ENCODE assay signal across 10 mouse cellular contexts in genomic region chr4:152908235-152908634, GRCm38 (mm10).
DNase-seq lines count a peak whose midpoint lies in the region; ATAC-seq lines count a peak whose summit lies in the region.
"Had no signal": no experiment of that assay in that cellular context is flagged by ENCODE, and none has a peak within 500 bp of the region (broad histone marks: within the 10 kb centered on the region; RNA-seq: fewer than 3 reads in every experiment).

No protein-coding gene starts in this region.

- peaks cover 9% of the 10 kb centered on the region; the same call in 1 of the 2 replicates for H3K4me1 ChIP-seq in kidney, embryonic 16.5 days (ENCODE audit: insufficient read depth, low read length)
- H3K4me1 ChIP-seq in heart, embryonic 14.5 days (ENCODE audit: control insufficient read depth in 2 of 2, insufficient read depth in 2 of 2, low read length in 2 of 2): peaks cover 2 to 11% of the 10 kb centered on the region in 2 experiments; a peak in 3 of 4 replicates
- H3K4me1 ChIP-seq in forebrain, embryonic 10.5 days: peaks cover 14% of the 10 kb centered on the region
- peaks cover 7% of the 10 kb centered on the region for H3K4me1 ChIP-seq in forebrain, embryonic 13.5 days

- ATAC-seq in kidney, embryonic 16.5 days (ENCODE audit: low FRiP score, low TSS enrichment): peak; percentile 58
- ATAC-seq in heart, embryonic 14.5 days (ENCODE audit: insufficient number of reproducible peaks, insufficient read depth, low FRiP score, low read depth): peak; percentile 51; the same call in 1 of the 2 replicates
- no peak for ATAC-seq in forebrain, embryonic 13.5 days

- 47% methylated on average over 5 of the region's 5 CpGs for WGBS in kidney, embryonic 16.5 days
- WGBS in heart, embryonic 14.5 days: 38% methylated on average over 5 of the region's 5 CpGs
- WGBS in forebrain, embryonic 10.5 days: 92% methylated on average over 5 of the region's 5 CpGs
- 66% methylated on average over 5 of the region's 5 CpGs for WGBS in forebrain, embryonic 13.5 days

- no peaks in the 10 kb centered on the region for H3K9me3 ChIP-seq in kidney, embryonic 16.5 days (ENCODE audit: low read length)
- H3K9me3 ChIP-seq in heart, embryonic 14.5 days (ENCODE audit: control insufficient read depth, low read length): no peaks in the 10 kb centered on the region
- no peaks in the 10 kb centered on the region for H3K9me3 ChIP-seq in forebrain, embryonic 10.5 days
- H3K9me3 ChIP-seq in forebrain, embryonic 13.5 days (replicated peaks): no peaks in the 10 kb centered on the region

- H3K9ac ChIP-seq in kidney, embryonic 16.5 days (replicated peaks; ENCODE audit: low read length): no peak overlapping the region
- no peak overlapping the region for H3K9ac ChIP-seq in heart, embryonic 14.5 days (ENCODE audit: low read length)
- H3K9ac ChIP-seq in forebrain, embryonic 13.5 days: no peak overlapping the region

- no peaks in the 10 kb centered on the region for H3K36me3 ChIP-seq in kidney, embryonic 16.5 days (ENCODE audit: insufficient read depth, low read length)
- no peaks in the 10 kb centered on the region for H3K36me3 ChIP-seq in heart, embryonic 14.5 days (ENCODE audit: control insufficient read depth, insufficient read depth, low read length)
- H3K36me3 ChIP-seq in forebrain, embryonic 10.5 days (replicated peaks): no peaks in the 10 kb centered on the region
- no peaks in the 10 kb centered on the region for H3K36me3 ChIP-seq in forebrain, embryonic 13.5 days (ENCODE audit: poor library complexity, severe bottlenecking)

- no peak overlapping the region for H3K4me2 ChIP-seq in kidney, embryonic 16.5 days (replicated peaks; ENCODE audit: low read depth, low read length)
- H3K4me2 ChIP-seq in heart, embryonic 14.5 days (ENCODE audit: low read length): no peak overlapping the region
- no peak overlapping the region for H3K4me2 ChIP-seq in forebrain, embryonic 13.5 days

- H3K27me3 ChIP-seq in kidney, embryonic 16.5 days (ENCODE audit: insufficient read depth, low read length): no peaks in the 10 kb centered on the region
- H3K27me3 ChIP-seq in heart, embryonic 14.5 days (ENCODE audit: control insufficient read depth, insufficient read depth, low read length): no peaks in the 10 kb centered on the region
- peaks cover 31% of the 10 kb centered on the region for H3K27me3 ChIP-seq in forebrain, embryonic 10.5 days (ENCODE audit: poor library complexity, severe bottlenecking)
- peaks cover 11% of the 10 kb centered on the region; the same call in 1 of the 2 replicates for H3K27me3 ChIP-seq in forebrain, embryonic 13.5 days

- H3K27ac ChIP-seq in kidney, embryonic 16.5 days (ENCODE audit: low read length): no peak overlapping the region
- no peak overlapping the region for H3K27ac ChIP-seq in heart, embryonic 14.5 days (replicated peaks in 1 of 2; ENCODE audit: control insufficient read depth in 1 of 2, insufficient read depth in 1 of 2, low read depth in 2 of 2, low read length in 2 of 2)
- no peak overlapping the region for H3K27ac ChIP-seq in forebrain, embryonic 10.5 days
- H3K27ac ChIP-seq in forebrain, embryonic 13.5 days: no peak overlapping the region
- H3K27ac ChIP-seq: macrophage had no signal

- H3K4me3 ChIP-seq in kidney, embryonic 16.5 days (ENCODE audit: low read length): no peak overlapping the region
- H3K4me3 ChIP-seq in heart, embryonic 14.5 days (ENCODE audit: control insufficient read depth in 1 of 2, insufficient read depth in 1 of 2, low read depth in 1 of 2, low read length in 2 of 2): no peak overlapping the region
- H3K4me3 ChIP-seq in forebrain, embryonic 10.5 days: no peak overlapping the region
- no peak overlapping the region for H3K4me3 ChIP-seq in forebrain, embryonic 13.5 days

- DNase-seq in kidney, adult 11 months: no peak
- peak; percentile 35 for DNase-seq in c-Kit-positive CD71-positive TER-119-positive erythroid progenitor cells, embryonic 14.5 days (ENCODE audit: low spot score)
- DNase-seq in left cerebral cortex, adult 8-10 months (ENCODE audit: low spot score in 2 of 2): peak; percentile 25 to 64
- DNase-seq in testis, postnatal 10 days (ENCODE audit: low spot score): no peak
- DNase-seq in forebrain, embryonic 10.5 days (ENCODE audit: extremely low spot score, low spot score): no peak
- DNase-seq: adrenal gland, adult 2 months had no signal

Comparison
In these comparisons a context has a peak if more than half of its experiments do, and no peak if none do; other contexts are left out.
1. DNase-seq: peak in c-Kit-positive CD71-positive TER-119-positive erythroid progenitor cells, embryonic 14.5 days (single experiment) and left cerebral cortex, adult 8-10 months (2 of 2); none in kidney, adult 11 months (single experiment), testis, postnatal 10 days (single experiment) and forebrain, embryonic 10.5 days (single experiment).